Mouse (Mus musculus): ENCODE measurements at regions not wholly inside any gene's neighbourhood (a gene's known extent, or its start where the extent isn't known, plus 50 kb on each side); places are given as distances from the start of the nearest gene placed in this dataset.
A peak's percentile ranks its signal among the peaks of the same experiment; 100 is the strongest.

DNA sequence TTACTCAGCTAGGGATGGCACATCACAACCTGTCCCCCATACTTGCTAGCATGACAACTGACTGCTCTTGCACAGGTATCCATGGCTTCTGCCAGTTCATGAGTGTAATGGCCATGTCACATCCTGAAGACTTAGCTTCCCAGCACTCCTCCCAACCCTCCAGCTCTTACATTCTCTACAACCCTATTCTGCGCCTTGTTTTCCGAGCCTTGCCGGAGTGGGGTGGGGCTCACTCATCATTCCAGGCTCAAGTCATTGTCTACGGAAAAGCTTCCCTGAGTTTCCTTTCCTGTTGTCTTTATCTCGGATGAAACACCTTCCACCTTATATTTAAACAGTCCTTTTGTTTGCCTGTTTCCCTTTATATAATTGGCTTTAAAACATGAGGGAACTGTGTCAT, 69.6 kb downstream of the Prdm13 start:
- DNase-seq (ENCODE audit: low read depth, low spot score) = no peak

GRCm38 (mm10) chr4:21614429-21614828, 71.3 kb downstream of the Prdm13 start:
- DNase-seq (ENCODE audit: low read depth, low spot score) = no peak

GRCm38 (mm10) chr4:21611531-21612282, 74.1 kb downstream of the Prdm13 start:
- DNase-seq (ENCODE audit: low read depth, low spot score) = no peak

DNA sequence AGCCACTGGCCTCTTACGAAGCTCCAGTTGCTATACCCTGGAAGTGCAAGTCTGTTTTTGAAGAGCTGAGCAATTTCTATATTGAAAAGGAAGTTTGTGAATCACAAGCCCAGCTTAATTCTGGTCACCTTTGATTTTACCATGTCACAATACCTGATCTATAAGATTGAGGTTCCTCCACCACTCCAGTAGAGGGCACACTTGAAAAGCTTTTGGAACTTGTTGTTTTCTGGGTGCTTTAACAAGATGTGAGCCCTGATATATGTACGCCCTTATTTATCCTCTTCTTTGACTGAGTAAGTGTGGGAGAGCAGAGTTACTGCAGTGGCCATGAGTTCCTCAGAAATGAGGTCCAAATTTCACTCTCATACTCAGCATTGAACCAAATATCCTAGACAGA, 87.7 kb downstream of the Prdm13 start:
- DNase-seq (ENCODE audit: low read depth, low spot score) = no peak

GRCm38 (mm10) chr4:21547771-21548170, 138.0 kb downstream of the Prdm13 start:
- no peak for DNase-seq (ENCODE audit: low read depth, low spot score)

DNA sequence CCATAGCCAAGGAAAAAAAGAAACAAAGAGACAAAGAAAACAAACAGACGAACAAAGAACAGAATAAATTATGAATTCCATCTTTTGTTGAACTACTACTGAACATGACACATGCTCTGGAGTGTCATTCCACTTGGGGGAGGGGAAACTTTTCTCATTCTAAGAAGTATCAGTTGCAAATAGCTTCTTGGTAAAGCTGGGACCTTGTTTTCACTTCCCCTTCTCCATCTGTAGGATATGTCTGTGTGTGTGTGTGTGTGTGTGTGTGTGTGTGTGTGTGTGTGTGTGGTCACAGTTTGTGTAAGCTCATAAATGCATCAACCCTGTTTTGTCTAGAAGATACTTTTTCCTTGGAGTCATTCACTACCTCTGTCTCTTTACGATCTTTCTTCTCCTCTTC, 146.2 kb downstream of the Prdm13 start:
- DNase-seq (ENCODE audit: low read depth, low spot score) = no peak

DNA sequence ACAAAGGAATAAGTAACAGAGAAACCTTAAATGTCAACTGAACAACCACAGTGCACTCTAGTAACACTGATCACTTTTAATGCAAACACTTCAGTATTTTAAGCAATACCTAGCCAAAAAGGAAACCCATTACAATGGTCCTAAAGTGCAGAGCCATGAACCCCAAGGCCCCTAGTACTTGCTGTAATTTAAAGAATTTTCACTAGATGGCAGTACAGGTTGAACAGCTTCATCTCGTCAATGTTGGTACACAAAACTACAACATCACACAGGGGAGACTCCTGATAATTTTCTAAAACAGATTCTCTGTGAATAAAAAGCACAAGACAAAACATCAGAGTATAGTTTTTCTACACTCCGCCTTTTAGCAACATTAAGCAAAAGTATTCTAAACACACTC, 149.8 kb downstream of the Prdm13 start:
- DNase-seq (ENCODE audit: low read depth, low spot score) = peak; percentile 13

GRCm38 (mm10) chr4:21532186-21532585, 153.6 kb downstream of the Prdm13 start:
- no peak for DNase-seq (ENCODE audit: low read depth, low spot score)

All from retina, adult 2 months (tissue).